Mouse (Mus musculus): ENCODE measurements around the gene Laptm4a. TPM values are rescaled to one million over a fixed set of nuclear protein-coding genes. Genes with fewer than 3 reads are reported as not detected.

Laptm4a gene
- polyA plus RNA-seq, 1 experiment from 2014 or later, result 61.1 TPM

GRCm38 (mm10) chr12:8969828-8970227 is 48.4 kb downstream of the Laptm4a start:
- Histone ChIP-seq H3K4me1 (ENCODE audit: control insufficient read depth, insufficient read depth, low read length) (no peaks in the 10 kb centered on the region), H3K27ac (ENCODE audit: low read depth, low read length) (no peak overlapping the region), H3K4me3 (ENCODE audit: low read depth, low read length) (no peak overlapping the region), H3K9ac (replicated peaks; ENCODE audit: low read depth, low read length) (no peak overlapping the region), H3K4me2 (ENCODE audit: low read depth, low read length) (no peak overlapping the region), H3K36me3 (ENCODE audit: control insufficient read depth, insufficient read depth, low read length) (no peaks in the 10 kb centered on the region), H3K9me3 (ENCODE audit: control insufficient read depth, low read length) (no peaks in the 10 kb centered on the region), H3K27me3 (ENCODE audit: control insufficient read depth, insufficient read depth, low read length) (no peaks in the 10 kb centered on the region)
- WGBS, result 44% methylated on average over 9 of the region's 9 CpGs
- no peak for ATAC-seq (ENCODE audit: low read depth)

- Histone ChIP-seq H3K9ac (replicated peaks; ENCODE audit: low read depth, low read length) (peak within 1 kb of the TSS; percentile 52), H3K4me2 (ENCODE audit: low read depth, low read length) (peak within 1 kb of the TSS; percentile 84), H3K36me3 (ENCODE audit: control insufficient read depth, insufficient read depth, low read length) (peaks cover 6% of the 10 kb centered on the region), H3K4me1 (ENCODE audit: control insufficient read depth, insufficient read depth, low read length) (no peaks in the 10 kb centered on the region), H3K27ac (ENCODE audit: low read depth, low read length) (peak within 1 kb of the TSS; percentile 80), H3K4me3 (ENCODE audit: low read depth, low read length) (peak within 1 kb of the TSS; percentile 69), H3K27me3 (ENCODE audit: control insufficient read depth, insufficient read depth, low read length) (no peaks in the 10 kb centered on the region), H3K9me3 (ENCODE audit: control insufficient read depth, low read length) (no peaks in the 10 kb centered on the region)
- ATAC-seq (ENCODE audit: low read depth), result peak; percentile 98
- under 1% methylated on average over 45 of the region's 45 CpGs for WGBS
Observed at GRCm38 (mm10) chr12:8973820-8974465, 52.5 kb downstream of the Laptm4a start, which contains the start of gene Wdr35. Gene Wdr35, plus strand, starts transcription at chr12:8973892.

GRCm38 (mm10) chr12:8975076-8975475 is 53.6 kb downstream of the Laptm4a start:
- H3K4me3 ChIP-seq (ENCODE audit: low read depth, low read length), result no peak overlapping the region
- H3K4me2 ChIP-seq (ENCODE audit: low read depth, low read length), result no peak overlapping the region
- no peak overlapping the region for H3K9ac ChIP-seq (replicated peaks; ENCODE audit: low read depth, low read length)

More at GRCm38 (mm10) chr12:8975076-8975475, 53.6 kb downstream of the Laptm4a start:
- Histone ChIP-seq H3K9me3 (ENCODE audit: control insufficient read depth, low read length) (no peaks in the 10 kb centered on the region), H3K27ac (ENCODE audit: low read depth, low read length) (no peak overlapping the region), H3K36me3 (ENCODE audit: control insufficient read depth, insufficient read depth, low read length) (peaks cover 6% of the 10 kb centered on the region), H3K27me3 (ENCODE audit: control insufficient read depth, insufficient read depth, low read length) (no peaks in the 10 kb centered on the region), H3K4me1 (ENCODE audit: control insufficient read depth, insufficient read depth, low read length) (no peaks in the 10 kb centered on the region)
- 87% methylated on average over 3 of the region's 3 CpGs for WGBS
- no peak for ATAC-seq (ENCODE audit: low read depth)

Other genes with a start within 250 kb of the Laptm4a start
- 62.4 and 68.7 TPM in 2 replicates for gene Pum2, start 247.5 kb upstream of the Laptm4a start, polyA plus RNA-seq (2014; fragmentation: Nextera tagmentation; extraction: Ambion mirVana)
- 6.5 and 11.1 TPM in 2 replicates for gene Sdc1, start 150.3 kb upstream of the Laptm4a start, polyA plus RNA-seq (2014; fragmentation: Nextera tagmentation; extraction: Ambion mirVana)
- 0.07 and 0.17 TPM in 2 replicates for gene Matn3, start 26.3 kb downstream of the Laptm4a start, polyA plus RNA-seq (2014; fragmentation: Nextera tagmentation; extraction: Ambion mirVana)
- 19.6 and 21.7 TPM in 2 replicates for gene Wdr35, start 52.2 kb downstream of the Laptm4a start, polyA plus RNA-seq (2014; fragmentation: Nextera tagmentation; extraction: Ambion mirVana)
- gene Ttc32, start 108.3 kb downstream of the Laptm4a start, polyA plus RNA-seq (2014; fragmentation: Nextera tagmentation; extraction: Ambion mirVana), result 6.9 and 10.0 TPM in 2 replicates